Mouse (Mus musculus): Measurements from ENCODE around the gene Heatr5a. TPM values are rescaled to one million over a fixed set of nuclear protein-coding genes. Genes with fewer than 3 reads are reported as not detected.

Heatr5a gene
- polyA plus RNA-seq, 1 experiment from 2014 or later, result 17.9 TPM

DNA sequence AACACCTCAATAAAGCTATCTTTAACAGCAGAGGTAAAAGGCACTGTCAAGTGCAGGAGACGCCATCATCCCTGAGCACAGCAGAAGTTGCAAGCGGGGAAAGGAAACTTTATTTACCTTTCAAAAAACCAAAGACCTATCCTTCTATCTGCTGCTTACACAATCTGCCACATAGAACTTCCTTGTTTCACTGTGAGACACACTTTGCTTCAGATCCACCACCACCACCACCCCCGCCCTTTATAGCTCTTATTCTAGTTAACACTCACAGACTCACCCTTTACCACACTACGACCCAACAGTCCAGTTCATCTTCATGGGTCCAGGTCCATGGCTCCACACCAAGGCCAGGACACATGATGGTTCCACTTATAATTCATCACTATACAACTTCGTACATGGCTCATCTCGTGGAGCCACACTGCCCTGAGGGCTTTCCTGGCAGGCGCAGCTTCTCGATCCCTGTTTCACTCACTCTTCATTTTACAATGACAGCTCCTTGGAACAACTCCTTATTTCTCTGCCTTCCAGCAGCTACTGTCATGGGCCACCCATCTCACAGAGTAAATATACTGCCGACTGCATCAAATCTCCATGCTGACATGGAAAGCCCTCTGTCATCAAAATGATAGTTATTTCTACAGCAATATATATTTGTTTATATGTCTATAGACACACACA lies 3.1 kb downstream of the Heatr5a start:
- no peak for ATAC-seq (ENCODE audit: insufficient number of reproducible peaks, insufficient read depth, low FRiP score, low read depth)
- H3K4me2 ChIP-seq (replicated peaks; ENCODE audit: low read depth, low read length), result no peak overlapping the region
- WGBS, result 81% methylated on average over 9 of the region's 9 CpGs

GRCm38 (mm10) chr12:51957626-51958025 lies 13.5 kb downstream of the Heatr5a start:
- no peak overlapping the region for H3K4me2 ChIP-seq (replicated peaks; ENCODE audit: low read depth, low read length)
- ATAC-seq (ENCODE audit: insufficient number of reproducible peaks, insufficient read depth, low FRiP score, low read depth), result no peak
- H3K4me3 ChIP-seq (ENCODE audit: low read depth, low read length), result no peak overlapping the region
- 86% methylated on average over 6 of the region's 6 CpGs for WGBS
- H3K9me3 ChIP-seq (ENCODE audit: control insufficient read depth, low read depth, low read length), result no peaks in the 10 kb centered on the region
- H3K27ac ChIP-seq (ENCODE audit: low read length), result no peak overlapping the region
- H3K4me1 ChIP-seq (ENCODE audit: control insufficient read depth, insufficient read depth, low read length), result no peaks in the 10 kb centered on the region
- H3K36me3 ChIP-seq (ENCODE audit: control insufficient read depth, insufficient read depth, low read length), result peaks cover 11% of the 10 kb centered on the region
- H3K9ac ChIP-seq (replicated peaks; ENCODE audit: low read depth, low read length), result no peak overlapping the region
- no peaks in the 10 kb centered on the region for H3K27me3 ChIP-seq (ENCODE audit: control insufficient read depth, insufficient read depth, low read length)

More for the DNA sequence above, 3.1 kb downstream of the Heatr5a start:
- Histone ChIP-seq H3K4me3 (ENCODE audit: low read depth, low read length) (no peak overlapping the region), H3K27ac (ENCODE audit: low read length) (no peak overlapping the region), H3K9me3 (ENCODE audit: control insufficient read depth, low read depth, low read length) (no peaks in the 10 kb centered on the region), H3K4me1 (ENCODE audit: control insufficient read depth, insufficient read depth, low read length) (peaks cover 7% of the 10 kb centered on the region; the same call in 1 of the 2 replicates), H3K9ac (replicated peaks; ENCODE audit: low read depth, low read length) (no peak overlapping the region), H3K36me3 (ENCODE audit: control insufficient read depth, insufficient read depth, low read length) (no peaks in the 10 kb centered on the region), H3K27me3 (ENCODE audit: control insufficient read depth, insufficient read depth, low read length) (no peaks in the 10 kb centered on the region)

- no peak for ATAC-seq (ENCODE audit: insufficient number of reproducible peaks, insufficient read depth, low FRiP score, low read depth)
- Histone ChIP-seq H3K36me3 (ENCODE audit: control insufficient read depth, insufficient read depth, low read length) (peaks cover 40% of the 10 kb centered on the region), H3K9me3 (ENCODE audit: control insufficient read depth, low read depth, low read length) (no peaks in the 10 kb centered on the region), H3K4me2 (replicated peaks; ENCODE audit: low read depth, low read length) (no peak overlapping the region), H3K9ac (replicated peaks; ENCODE audit: low read depth, low read length) (no peak overlapping the region), H3K27me3 (ENCODE audit: control insufficient read depth, insufficient read depth, low read length) (no peaks in the 10 kb centered on the region), H3K4me1 (ENCODE audit: control insufficient read depth, insufficient read depth, low read length) (no peaks in the 10 kb centered on the region), H3K4me3 (ENCODE audit: low read depth, low read length) (no peak overlapping the region), H3K27ac (ENCODE audit: low read length) (no peak overlapping the region)
- 72% methylated on average over 10 of the region's 10 CpGs for WGBS
Measured at GRCm38 (mm10) chr12:51952309-51952708, 18.8 kb downstream of the Heatr5a start.

GRCm38 (mm10) chr12:51947498-51947945 lies 23.6 kb downstream of the Heatr5a start:
- Histone ChIP-seq H3K4me2 (replicated peaks; ENCODE audit: low read depth, low read length) (no peak overlapping the region), H3K9ac (replicated peaks; ENCODE audit: low read depth, low read length) (no peak overlapping the region), H3K4me1 (ENCODE audit: control insufficient read depth, insufficient read depth, low read length) (no peaks in the 10 kb centered on the region), H3K9me3 (ENCODE audit: control insufficient read depth, low read depth, low read length) (no peaks in the 10 kb centered on the region), H3K27me3 (ENCODE audit: control insufficient read depth, insufficient read depth, low read length) (no peaks in the 10 kb centered on the region), H3K27ac (ENCODE audit: low read length) (no peak overlapping the region), H3K36me3 (ENCODE audit: control insufficient read depth, insufficient read depth, low read length) (peaks cover 42% of the 10 kb centered on the region), H3K4me3 (ENCODE audit: low read depth, low read length) (no peak overlapping the region)
- WGBS, result 88% methylated on average over 10 of the region's 10 CpGs
- ATAC-seq (ENCODE audit: insufficient number of reproducible peaks, insufficient read depth, low FRiP score, low read depth), result no peak

DNA sequence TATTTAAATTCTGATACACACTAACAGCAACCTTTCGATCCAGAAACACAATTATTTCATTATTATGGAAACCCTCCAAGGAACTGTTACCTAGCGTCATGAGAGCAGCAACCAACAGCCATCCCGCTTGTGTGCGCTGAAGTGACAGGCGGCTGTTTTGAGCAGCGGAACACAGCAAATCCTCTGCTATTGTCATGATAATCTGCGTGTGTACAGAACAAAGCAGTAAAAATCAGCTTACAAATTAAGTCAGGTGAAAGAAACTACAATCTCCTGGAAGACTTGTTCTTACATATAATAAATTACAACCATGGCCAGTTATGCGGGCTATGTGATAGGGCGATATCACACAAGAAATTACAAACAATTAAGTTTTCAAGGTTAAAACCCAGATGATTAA lies 25.8 kb downstream of the Heatr5a start:
- Histone ChIP-seq H3K27me3 (ENCODE audit: control insufficient read depth, insufficient read depth, low read length) (no peaks in the 10 kb centered on the region), H3K4me1 (ENCODE audit: control insufficient read depth, insufficient read depth, low read length) (no peaks in the 10 kb centered on the region), H3K4me2 (replicated peaks; ENCODE audit: low read depth, low read length) (no peak overlapping the region), H3K27ac (ENCODE audit: low read length) (no peak overlapping the region), H3K9me3 (ENCODE audit: control insufficient read depth, low read depth, low read length) (no peaks in the 10 kb centered on the region), H3K4me3 (ENCODE audit: low read depth, low read length) (no peak overlapping the region), H3K9ac (replicated peaks; ENCODE audit: low read depth, low read length) (no peak overlapping the region), H3K36me3 (ENCODE audit: control insufficient read depth, insufficient read depth, low read length) (peaks cover 31% of the 10 kb centered on the region)
- no peak for ATAC-seq (ENCODE audit: insufficient number of reproducible peaks, insufficient read depth, low FRiP score, low read depth)
- 94% methylated on average over 9 of the region's 9 CpGs for WGBS

- ATAC-seq (ENCODE audit: insufficient number of reproducible peaks, insufficient read depth, low FRiP score, low read depth), result no peak
- Histone ChIP-seq H3K27ac (ENCODE audit: low read length) (no peak overlapping the region), H3K9ac (replicated peaks; ENCODE audit: low read depth, low read length) (no peak overlapping the region), H3K36me3 (ENCODE audit: control insufficient read depth, insufficient read depth, low read length) (peaks cover 13% of the 10 kb centered on the region; the same call in 1 of the 2 replicates), H3K4me1 (ENCODE audit: control insufficient read depth, insufficient read depth, low read length) (no peaks in the 10 kb centered on the region), H3K9me3 (ENCODE audit: control insufficient read depth, low read depth, low read length) (no peaks in the 10 kb centered on the region), H3K27me3 (ENCODE audit: control insufficient read depth, insufficient read depth, low read length) (no peaks in the 10 kb centered on the region), H3K4me3 (ENCODE audit: low read depth, low read length) (no peak overlapping the region), H3K4me2 (replicated peaks; ENCODE audit: low read depth, low read length) (no peak overlapping the region)
- 71% methylated on average over 4 of the region's 4 CpGs for WGBS
Measured at GRCm38 (mm10) chr12:51939848-51940247, 31.3 kb downstream of the Heatr5a start.

DNA sequence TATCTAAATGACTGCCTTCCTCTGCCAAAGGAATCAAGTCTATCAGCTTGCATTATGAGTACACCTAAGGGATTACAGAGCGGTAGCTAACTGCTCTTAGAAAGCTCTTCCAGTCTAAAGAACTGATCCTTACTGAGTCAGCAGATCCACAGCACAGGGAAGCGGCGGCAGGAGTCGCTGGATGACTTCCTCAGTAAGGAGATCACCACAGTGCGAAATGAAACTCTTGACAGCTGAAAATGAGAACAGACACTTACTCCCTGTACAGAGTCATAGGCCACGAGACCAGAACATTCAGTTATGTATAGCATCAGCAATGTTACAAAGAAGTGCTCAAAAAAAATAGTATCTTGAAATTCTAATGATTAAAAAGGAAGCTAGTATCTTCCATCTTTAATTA lies 33.2 kb downstream of the Heatr5a start:
- WGBS, result 86% methylated on average over 6 of the region's 6 CpGs
- no peak overlapping the region for H3K4me2 ChIP-seq (replicated peaks; ENCODE audit: low read depth, low read length)

GRCm38 (mm10) chr12:51929630-51930029 lies 41.5 kb downstream of the Heatr5a start:
- H3K9ac ChIP-seq (replicated peaks; ENCODE audit: low read depth, low read length), result no peak overlapping the region
- H3K27ac ChIP-seq (ENCODE audit: low read length), result no peak overlapping the region
- H3K36me3 ChIP-seq (ENCODE audit: control insufficient read depth, insufficient read depth, low read length), result peaks cover 8% of the 10 kb centered on the region; the same call in 1 of the 2 replicates
- no peaks in the 10 kb centered on the region for H3K27me3 ChIP-seq (ENCODE audit: control insufficient read depth, insufficient read depth, low read length)
- ATAC-seq (ENCODE audit: insufficient number of reproducible peaks, insufficient read depth, low FRiP score, low read depth), result no peak
- no peaks in the 10 kb centered on the region for H3K4me1 ChIP-seq (ENCODE audit: control insufficient read depth, insufficient read depth, low read length)
- H3K4me2 ChIP-seq (replicated peaks; ENCODE audit: low read depth, low read length), result no peak overlapping the region
- H3K9me3 ChIP-seq (ENCODE audit: control insufficient read depth, low read depth, low read length), result no peaks in the 10 kb centered on the region
- 95% methylated on average over 2 of the region's 2 CpGs for WGBS
- no peak overlapping the region for H3K4me3 ChIP-seq (ENCODE audit: low read depth, low read length)

More for the DNA sequence above, 33.2 kb downstream of the Heatr5a start:
- Histone ChIP-seq H3K9me3 (ENCODE audit: control insufficient read depth, low read depth, low read length) (no peaks in the 10 kb centered on the region), H3K27ac (ENCODE audit: low read length) (no peak overlapping the region), H3K27me3 (ENCODE audit: control insufficient read depth, insufficient read depth, low read length) (no peaks in the 10 kb centered on the region), H3K4me1 (ENCODE audit: control insufficient read depth, insufficient read depth, low read length) (no peaks in the 10 kb centered on the region), H3K4me3 (ENCODE audit: low read depth, low read length) (no peak overlapping the region), H3K36me3 (ENCODE audit: control insufficient read depth, insufficient read depth, low read length) (peaks cover 11% of the 10 kb centered on the region; the same call in 1 of the 2 replicates), H3K9ac (replicated peaks; ENCODE audit: low read depth, low read length) (no peak overlapping the region)
- no peak for ATAC-seq (ENCODE audit: insufficient number of reproducible peaks, insufficient read depth, low FRiP score, low read depth)

- H3K36me3 ChIP-seq (ENCODE audit: control insufficient read depth, insufficient read depth, low read length), result peaks cover 23% of the 10 kb centered on the region; the same call in 1 of the 2 replicates
- 80% methylated on average over 2 of the region's 2 CpGs for WGBS
- ATAC-seq (ENCODE audit: insufficient number of reproducible peaks, insufficient read depth, low FRiP score, low read depth), result no peak
Measured at GRCm38 (mm10) chr12:51917191-51917590, 53.9 kb downstream of the Heatr5a start.

More at GRCm38 (mm10) chr12:51917191-51917590, 53.9 kb downstream of the Heatr5a start:
- H3K9me3 ChIP-seq (ENCODE audit: control insufficient read depth, low read depth, low read length), result no peaks in the 10 kb centered on the region
- H3K4me3 ChIP-seq (ENCODE audit: low read depth, low read length), result no peak overlapping the region
- no peaks in the 10 kb centered on the region for H3K4me1 ChIP-seq (ENCODE audit: control insufficient read depth, insufficient read depth, low read length)
- no peak overlapping the region for H3K27ac ChIP-seq (ENCODE audit: low read length)
- no peak overlapping the region for H3K9ac ChIP-seq (replicated peaks; ENCODE audit: low read depth, low read length)
- no peaks in the 10 kb centered on the region for H3K27me3 ChIP-seq (ENCODE audit: control insufficient read depth, insufficient read depth, low read length)
- H3K4me2 ChIP-seq (replicated peaks; ENCODE audit: low read depth, low read length), result no peak overlapping the region

Data from stomach, embryonic 14.5 days (tissue).